Mouse (Mus musculus) inflammation-experienced regulatory T-cells (primary cell): ENCODE data around the gene Pnkd. TPM values are rescaled to one million over a fixed set of nuclear protein-coding genes. Genes with fewer than 3 reads are reported as not detected.

ENCODE experiments used
- polyA plus RNA-seq, 2 experiments: library from polyadenylated mRNA; unstranded; fragments of 100-300 nt; shearing (Covaris generic); gene quantifications; one replicate each; pipeline ENCODE4 v1.2.1; 2017

The Pnkd gene
- polyA plus RNA-seq = 10 to 100 TPM; 76.6 to 76.9 TPM

GRCm38 (mm10) chr1:74284543-74285160 is at the start of gene Pnkd, which contains the start of gene Aamp:
TSS of gene Pnkd (plus strand) at chr1:74284930.
TSS of gene Aamp (minus strand) at chr1:74284738.

GRCm38 (mm10) chr1:74235938-74236589 is 48.7 kb upstream of the Pnkd start, which contains the start of gene Arpc2:
TSS of gene Arpc2 (plus strand) at chr1:74236084.

GRCm38 (mm10) chr1:74278538-74278937 is 6.2 kb upstream of the Pnkd start, which contains the start of gene Gpbar1:
TSS of gene Gpbar1 (plus strand) at chr1:74278550.

GRCm38 (mm10) chr1:74305522-74305921 is 20.8 kb downstream of the Pnkd start, which contains the start of gene Tmbim1:
TSS of gene Tmbim1 (minus strand) at chr1:74305622.

GRCm38 (mm10) chr1:74361812-74362211 is 77.1 kb downstream of the Pnkd start, which contains the start of gene Catip:
TSS of gene Catip (plus strand) at chr1:74362108.

GRCm38 (mm10) chr1:74374980-74375379 is 90.2 kb downstream of the Pnkd start, which contains the start of gene Slc11a1:
TSS of gene Slc11a1 (plus strand) at chr1:74375195.

GRCm38 (mm10) chr1:74390924-74391748 is 106.4 kb downstream of the Pnkd start, which contains the start of gene Ctdsp1:
TSS of gene Ctdsp1 (plus strand) at chr1:74391509.

Other genes with a start within 250 kb of the Pnkd start
- 10 to 100 TPM in 1 of 2 experiments, 1 to 10 TPM in 1; 6.1 to 45.1 TPM for gene Tns1, start 160.5 kb upstream of the Pnkd start, polyA plus RNA-seq
- under 1 TPM; 0.11 to 0.72 TPM for gene Rufy4, start 159.4 kb upstream of the Pnkd start, polyA plus RNA-seq
- under 1 TPM; 0.05 to 0.83 TPM for gene Cxcr2, start 130.9 kb upstream of the Pnkd start, polyA plus RNA-seq
- under 1 TPM in 1 of 2 experiments, not detected in 1; 0.22 TPM for gene Cxcr1, start 90.3 kb upstream of the Pnkd start, polyA plus RNA-seq
- 1,000 to 10,000 TPM in 1 of 2 experiments, 100 to 1,000 TPM in 1; 961 to 1,093 TPM for gene Arpc2, start 48.8 kb upstream of the Pnkd start, polyA plus RNA-seq
- gene Gpbar1, start 6.4 kb upstream of the Pnkd start, polyA plus RNA-seq = 1 to 10 TPM in 1 of 2 experiments, not detected in 1; 3.0 TPM
- gene Aamp, start 192 bp upstream of the Pnkd start, polyA plus RNA-seq = 100 to 1,000 TPM; 210 to 261 TPM
- 10 to 100 TPM; 23.9 to 31.8 TPM for gene Tmbim1, start 20.7 kb downstream of the Pnkd start, polyA plus RNA-seq
- not detected for gene Catip, start 77.2 kb downstream of the Pnkd start, polyA plus RNA-seq
- gene Slc11a1, start 90.3 kb downstream of the Pnkd start, polyA plus RNA-seq = 1 to 10 TPM; 1.0 to 6.0 TPM
- 1 to 10 TPM; 4.8 to 6.9 TPM for gene Ctdsp1, start 106.6 kb downstream of the Pnkd start, polyA plus RNA-seq
- gene Vil1, start 124.4 kb downstream of the Pnkd start, polyA plus RNA-seq = under 1 TPM; 0.22 to 0.38 TPM
- gene Cnot9, start 221.1 kb downstream of the Pnkd start, polyA plus RNA-seq = 10 to 100 TPM; 26.8 to 34.2 TPM